Mouse (Mus musculus) cerebral cortex, adult 2 months (tissue): ENCODE results near the gene Taldo1.

ENCODE experiments used
- WGBS: fragments of 180-500 bp; shearing (Covaris S2); methylation state at CpG from one replicate; pipeline ENCODE4 v1.1.7; 2018; 5-methylcytosine and 5-hydroxymethylcytosine counted together

Gene Taldo1

GRCm38 (mm10) chr7:141426948-141427730 lies 35.1 kb downstream of the Taldo1 start:
- WGBS = 86% methylated on average over 12 of the region's 12 CpGs

GRCm38 (mm10) chr7:141428701-141429100 lies 36.7 kb downstream of the Taldo1 start:
- WGBS = 42% methylated on average over 5 of the region's 5 CpGs

GRCm38 (mm10) chr7:141429310-141429709 lies 37.3 kb downstream of the Taldo1 start, which contains the start of gene Cend1:
Cend1 (minus strand) TSS chr7:141429491.
- 6% methylated on average over 19 of the region's 19 CpGs for WGBS

- WGBS = 59% methylated on average over 9 of the region's 9 CpGs
Observed at GRCm38 (mm10) chr7:141429840-141430584, 38.0 kb downstream of the Taldo1 start.

- WGBS = 92% methylated on average over 9 of the region's 9 CpGs
Observed at GRCm38 (mm10) chr7:141430585-141431240, 38.7 kb downstream of the Taldo1 start.

GRCm38 (mm10) chr7:141431434-141432185 lies 39.6 kb downstream of the Taldo1 start:
- 96% methylated on average over 19 of the region's 19 CpGs for WGBS

GRCm38 (mm10) chr7:141432186-141432611 lies 40.2 kb downstream of the Taldo1 start:
- 69% methylated on average over 8 of the region's 8 CpGs for WGBS

GRCm38 (mm10) chr7:141432741-141433516 lies 40.9 kb downstream of the Taldo1 start:
- 55% methylated on average over 6 of the region's 6 CpGs for WGBS

GRCm38 (mm10) chr7:141433517-141434400 lies 41.8 kb downstream of the Taldo1 start:
- 72% methylated on average over 15 of the region's 15 CpGs for WGBS

GRCm38 (mm10) chr7:141434464-141434863 lies 42.5 kb downstream of the Taldo1 start:
- 9% methylated on average over 8 of the region's 8 CpGs for WGBS

- WGBS = 3% methylated on average over 17 of the region's 17 CpGs
Observed at GRCm38 (mm10) chr7:141435129-141435855, 43.3 kb downstream of the Taldo1 start.

- 79% methylated on average over 9 of the region's 9 CpGs for WGBS
Observed at GRCm38 (mm10) chr7:141435856-141436522, 44.0 kb downstream of the Taldo1 start.

- 38% methylated on average over 2 of the region's 2 CpGs for WGBS
Observed at GRCm38 (mm10) chr7:141436523-141436892, 44.5 kb downstream of the Taldo1 start.

GRCm38 (mm10) chr7:141437178-141438120 lies 45.5 kb downstream of the Taldo1 start, which contains the start of gene Slc25a22:
Slc25a22 (minus strand) TSS chr7:141437892.
- whole genome bisulfite sequencing = 6% methylated on average over 53 of the region's 53 CpGs

- WGBS = 91% methylated on average over 12 of the region's 12 CpGs
Observed at GRCm38 (mm10) chr7:141438201-141438968, 46.4 kb downstream of the Taldo1 start.

- 94% methylated on average over 10 of the region's 10 CpGs for WGBS
Observed at GRCm38 (mm10) chr7:141439140-141439679, 47.2 kb downstream of the Taldo1 start.
